Mouse (Mus musculus): ENCODE measurements at regions not wholly inside any gene's neighbourhood (a gene's known extent, or its start where the extent isn't known, plus 50 kb on each side); places are given as distances from the start of the nearest gene placed in this dataset.

- TF ChIP-seq POLR2A (IDR thresholded peaks at IDR 0.05; ENCODE audit: low read depth, low read length): no peak
- no peak for TF ChIP-seq CTCF (IDR thresholded peaks at IDR 0.05; ENCODE audit: extremely low read depth, insufficient read depth, insufficient read length, insufficient replicate concordance)
These were observed 219.0 kb downstream of the Cmpk2 start for GRCm38 (mm10) chr12:26688048-26688447.
